Mouse (Mus musculus): ENCODE data around the gene Duox1.
"Not testable (repeated sequence)": the region's sequence is repeated elsewhere in the genome, so short reads cannot be mapped to it uniquely, and the experiment has no call there.

The Duox1 gene

GRCm38 (mm10) chr2:122312722-122313417 is 2.6 kb upstream of the Duox1 start:
- DNase-seq = peak; percentile 70

GRCm38 (mm10) chr2:122313536-122313935 is 1.9 kb upstream of the Duox1 start, which contains the start of gene Duoxa1:
Gene Duoxa1, minus strand, starts transcription at chr2:122313730.
- no peak for DNase-seq

- DNase-seq = no peak
These were observed 1.9 kb downstream of the Duox1 start for GRCm38 (mm10) chr2:122317384-122317783.

DNA sequence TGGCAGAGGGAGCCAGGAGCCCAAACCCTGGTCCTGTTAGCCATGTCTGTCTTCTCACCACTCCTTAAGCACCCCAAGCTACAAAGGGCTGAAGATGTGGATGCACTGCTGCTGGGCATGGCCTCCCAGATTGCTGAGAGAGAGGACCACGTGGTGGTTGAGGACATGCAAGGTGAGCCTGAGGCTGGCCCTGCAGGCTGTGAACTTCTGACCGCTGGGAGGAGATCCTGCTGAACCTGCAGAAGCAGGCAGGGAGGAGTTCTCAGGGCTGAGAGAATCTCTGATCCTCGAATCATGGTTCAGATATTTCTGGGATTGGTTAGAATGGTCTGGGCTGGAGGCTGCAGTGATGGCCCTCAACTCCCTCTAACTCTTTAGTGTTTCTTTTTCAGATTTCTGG is 8.5 kb downstream of the Duox1 start:
- DNase-seq = no peak

GRCm38 (mm10) chr2:122324586-122324985 is 9.1 kb downstream of the Duox1 start:
- no peak for DNase-seq

DNA sequence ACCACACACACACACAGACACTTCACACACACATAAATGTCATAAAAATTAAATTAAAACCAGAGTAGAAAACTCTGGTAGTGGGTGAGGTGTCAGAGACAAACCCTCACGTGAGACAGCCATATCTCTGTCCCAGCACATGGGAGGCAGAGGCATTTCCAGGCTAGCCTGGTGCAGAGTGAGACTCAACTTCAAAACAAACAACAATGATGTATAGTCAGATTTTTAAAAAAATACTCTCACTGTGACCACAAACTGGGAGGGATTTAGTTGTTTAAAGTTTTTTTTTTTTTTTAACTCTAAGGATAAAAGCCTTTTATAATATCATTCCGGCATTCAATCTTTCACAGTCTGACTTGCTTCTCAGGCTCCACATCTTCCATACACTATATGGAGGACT is 9.9 kb downstream of the Duox1 start:
- no peak for DNase-seq

DNA sequence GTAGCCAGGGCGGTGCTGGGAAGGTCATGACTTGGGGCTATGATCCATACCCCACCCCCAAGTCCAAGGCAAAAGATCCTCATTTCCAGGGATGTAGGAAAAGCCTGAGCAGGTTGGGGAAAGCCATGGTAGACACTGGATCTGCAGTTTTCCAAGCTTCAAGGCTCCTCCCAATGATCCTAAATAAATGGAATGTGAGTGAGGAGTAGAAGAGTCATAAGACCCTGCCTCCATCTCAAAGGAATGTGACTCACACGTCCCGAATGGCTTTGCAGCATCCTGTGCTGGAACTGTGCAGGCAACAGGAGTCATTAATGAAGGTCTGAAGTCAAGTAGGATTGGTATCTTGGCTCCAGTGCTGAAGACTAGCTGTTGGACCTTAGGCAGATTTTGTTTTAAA is 12.5 kb downstream of the Duox1 start:
- no peak for DNase-seq

DNA sequence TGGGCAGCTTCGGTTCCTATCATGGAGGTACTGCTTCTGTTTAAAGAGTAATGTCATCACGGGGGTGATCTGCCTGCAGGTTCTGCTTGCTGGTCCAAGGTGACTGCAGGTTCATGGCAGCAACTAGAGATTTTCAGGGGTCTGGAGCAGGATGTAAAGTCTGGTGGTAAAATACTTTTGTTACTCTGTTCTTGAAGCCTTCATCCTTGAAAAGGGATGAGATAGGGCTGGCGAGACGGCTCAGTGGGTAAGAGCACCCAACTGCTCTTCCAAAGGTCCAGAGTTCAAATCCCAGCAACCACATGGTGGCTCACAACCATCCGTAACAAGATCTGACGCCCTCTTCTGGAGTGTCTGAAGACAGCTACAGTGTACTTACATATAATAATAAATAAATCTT is 14.8 kb downstream of the Duox1 start:
- not testable (repeated sequence) for DNase-seq

DNA sequence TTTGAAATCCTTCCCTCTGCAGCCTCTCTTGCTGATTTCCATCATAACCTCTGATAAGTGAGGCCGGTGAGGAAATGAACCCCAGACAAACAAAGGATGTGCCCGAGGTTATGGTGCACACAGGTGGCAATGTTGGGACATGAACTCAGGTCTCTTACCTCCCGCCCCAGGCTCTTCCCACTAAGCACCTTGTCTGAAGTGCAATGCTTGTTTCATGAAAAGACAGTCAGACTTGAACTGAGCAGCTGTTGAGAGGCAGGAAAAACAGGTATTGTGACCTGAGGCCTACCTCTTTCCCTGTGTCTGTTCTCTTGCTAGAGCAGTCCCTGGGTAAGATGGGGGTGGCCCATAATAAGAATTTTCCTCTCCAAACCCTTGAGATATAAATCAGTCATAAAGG is 16.8 kb downstream of the Duox1 start:
- DNase-seq = no peak

DNA sequence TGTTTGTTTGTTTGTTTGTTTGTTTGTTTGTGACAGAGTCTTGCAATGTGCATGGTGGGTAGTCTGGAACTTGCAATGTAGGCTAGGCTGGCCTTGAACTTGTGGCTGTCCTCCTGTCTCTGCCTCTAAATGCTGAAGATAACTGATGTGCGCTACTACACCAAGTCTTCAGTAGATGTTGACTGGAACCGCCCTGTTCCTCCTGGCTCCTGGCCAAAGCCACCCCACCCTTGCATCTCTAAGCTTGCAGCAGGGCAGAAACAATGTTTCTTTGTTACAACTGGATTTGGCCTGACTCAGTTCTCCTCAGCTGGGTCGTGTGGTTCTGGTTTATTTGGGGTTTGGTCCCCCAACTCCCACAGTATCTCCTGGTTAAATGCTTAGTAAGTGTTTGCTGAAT is 18.7 kb downstream of the Duox1 start:
- peak; percentile 44 for DNase-seq

GRCm38 (mm10) chr2:122337291-122337690 is 21.8 kb downstream of the Duox1 start:
- no peak for DNase-seq

GRCm38 (mm10) chr2:122345106-122345893 is 29.8 kb downstream of the Duox1 start:
- no peak for DNase-seq

- DNase-seq = not testable (repeated sequence)
These were observed 30.7 kb downstream of the Duox1 start for GRCm38 (mm10) chr2:122346164-122346563.

GRCm38 (mm10) chr2:122347257-122347656 is 31.8 kb downstream of the Duox1 start:
- DNase-seq = no peak

DNA sequence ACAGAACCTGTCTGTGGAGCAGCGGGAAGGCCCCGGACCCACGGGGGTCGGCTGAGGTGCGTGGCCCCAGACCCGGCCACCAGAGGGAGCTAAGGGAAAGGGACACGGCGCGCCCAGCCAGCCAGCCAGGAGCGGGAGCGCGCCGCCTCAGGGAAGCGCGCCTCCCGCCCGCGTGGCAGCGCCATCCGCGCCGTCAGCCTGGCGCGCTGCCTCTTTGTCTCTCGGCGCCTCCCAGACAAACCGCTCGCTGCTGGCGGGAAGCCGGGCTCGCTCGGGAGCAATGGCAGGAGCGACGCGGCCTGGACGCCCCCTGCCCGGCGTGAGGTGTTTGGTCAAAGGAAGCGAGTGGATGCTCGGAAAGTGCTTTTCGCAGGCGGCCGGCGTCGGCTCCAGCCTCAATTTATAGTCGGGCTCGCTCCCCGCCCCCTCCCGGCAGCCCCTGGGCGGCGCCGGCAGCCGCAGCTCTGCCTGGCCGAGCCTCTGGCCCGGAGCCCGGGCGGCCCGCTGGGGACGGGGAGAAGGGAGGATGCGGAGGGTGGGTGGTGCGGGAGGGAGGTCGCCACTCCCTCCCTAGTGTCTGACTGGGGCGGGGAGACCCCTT is 33.2 kb downstream of the Duox1 start:
- peak; percentile 92 for DNase-seq

- DNase-seq = no peak
These were observed 33.8 kb downstream of the Duox1 start for GRCm38 (mm10) chr2:122349136-122349785.

DNA sequence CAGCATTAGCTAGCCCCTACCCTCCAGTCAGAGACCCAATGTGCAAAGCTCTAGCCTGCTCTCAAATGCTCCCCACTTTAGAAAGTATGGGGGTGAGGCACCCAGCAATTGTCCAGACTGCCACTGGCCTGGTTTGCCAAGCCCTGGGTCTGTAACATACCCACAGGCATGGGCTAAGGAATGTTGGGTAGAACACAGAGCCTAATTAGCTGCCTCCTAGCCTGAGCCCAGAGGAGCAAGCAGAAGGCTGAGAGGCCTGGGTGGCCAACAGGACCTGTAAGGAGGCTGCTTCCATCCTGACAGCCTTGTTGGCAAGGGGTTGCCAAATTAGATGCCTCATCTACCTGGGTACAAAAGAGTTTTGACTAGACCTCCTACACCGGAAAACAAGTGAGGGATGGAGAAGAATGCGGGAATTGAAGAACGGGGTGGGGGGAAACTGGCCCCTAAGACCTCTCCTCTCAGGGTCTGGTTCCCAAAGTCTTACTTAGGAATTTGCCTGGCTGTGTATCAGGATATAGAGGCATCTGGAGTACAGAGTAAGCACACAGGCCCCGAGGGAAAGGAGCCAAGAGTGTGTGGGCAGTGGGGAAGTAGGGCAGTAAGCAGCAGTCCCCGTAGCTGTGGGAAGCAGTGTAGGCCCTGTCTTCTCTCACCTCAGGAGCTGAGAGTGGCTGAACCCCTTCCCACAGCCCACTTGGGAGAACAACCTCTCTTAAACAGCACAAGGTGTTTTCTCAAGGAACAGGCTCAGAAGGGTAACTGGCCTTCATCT is 35.9 kb downstream of the Duox1 start:
- DNase-seq = no peak

DNA sequence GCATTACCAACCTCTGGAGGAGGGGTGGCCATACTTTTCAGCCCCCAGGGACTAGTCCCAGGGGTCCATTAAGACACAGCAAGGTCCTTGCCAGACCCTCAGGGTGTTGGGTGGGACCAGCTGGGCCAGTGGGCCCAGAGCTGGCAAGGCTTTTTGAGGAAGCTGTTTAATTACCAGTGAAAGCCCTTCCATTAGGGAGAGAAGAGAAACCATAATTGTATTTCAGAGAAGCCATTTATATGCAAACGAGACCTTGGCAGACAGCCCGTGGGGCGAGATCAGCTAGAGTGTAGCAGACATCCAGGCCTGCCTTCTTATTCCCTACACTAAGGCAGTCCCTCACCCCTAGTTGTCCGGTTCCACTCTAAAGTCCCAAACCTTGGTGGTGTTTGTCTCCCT is 36.5 kb downstream of the Duox1 start:
- peak; percentile 43 for DNase-seq

DNA sequence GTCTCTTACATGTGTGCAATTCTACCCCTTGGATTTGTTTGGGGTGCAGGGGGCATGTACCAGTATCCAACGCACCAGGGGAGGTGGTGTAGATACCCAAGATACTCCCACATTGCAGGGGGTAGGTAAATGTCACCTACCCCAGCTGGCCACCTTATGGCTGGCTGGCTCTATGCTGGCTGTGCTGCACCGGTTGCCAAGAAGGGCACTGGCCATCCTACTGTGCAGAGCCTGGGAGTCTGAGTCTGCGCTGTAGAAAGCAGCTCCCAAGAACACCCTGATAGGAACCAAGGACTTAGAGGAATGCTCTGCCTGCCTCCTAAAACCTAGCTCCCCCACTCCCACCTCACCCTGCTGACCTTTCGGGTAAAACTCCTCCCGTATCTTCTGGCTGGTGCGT is 37.5 kb downstream of the Duox1 start:
- DNase-seq = no peak

DNA sequence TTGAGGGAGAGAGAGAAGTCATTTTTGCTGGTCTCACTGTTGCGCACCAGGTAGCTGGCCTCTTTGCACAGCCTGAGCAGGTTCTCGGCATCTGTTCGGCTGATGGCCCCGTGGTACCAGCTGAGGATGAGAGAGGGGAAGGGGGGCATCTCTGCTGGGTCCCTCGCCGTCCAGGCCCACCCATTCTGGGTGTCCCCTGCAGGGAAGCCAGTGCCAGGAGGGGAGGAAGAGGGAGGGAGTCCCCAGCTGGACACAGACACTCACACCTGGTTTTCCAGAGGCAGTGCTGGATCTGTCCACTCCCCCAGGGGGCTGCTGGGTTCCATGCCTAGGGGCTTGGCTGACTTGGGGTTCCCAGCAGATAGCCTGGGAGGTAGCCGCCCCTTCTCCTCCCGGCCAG is 38.3 kb downstream of the Duox1 start:
- DNase-seq = no peak

DNA sequence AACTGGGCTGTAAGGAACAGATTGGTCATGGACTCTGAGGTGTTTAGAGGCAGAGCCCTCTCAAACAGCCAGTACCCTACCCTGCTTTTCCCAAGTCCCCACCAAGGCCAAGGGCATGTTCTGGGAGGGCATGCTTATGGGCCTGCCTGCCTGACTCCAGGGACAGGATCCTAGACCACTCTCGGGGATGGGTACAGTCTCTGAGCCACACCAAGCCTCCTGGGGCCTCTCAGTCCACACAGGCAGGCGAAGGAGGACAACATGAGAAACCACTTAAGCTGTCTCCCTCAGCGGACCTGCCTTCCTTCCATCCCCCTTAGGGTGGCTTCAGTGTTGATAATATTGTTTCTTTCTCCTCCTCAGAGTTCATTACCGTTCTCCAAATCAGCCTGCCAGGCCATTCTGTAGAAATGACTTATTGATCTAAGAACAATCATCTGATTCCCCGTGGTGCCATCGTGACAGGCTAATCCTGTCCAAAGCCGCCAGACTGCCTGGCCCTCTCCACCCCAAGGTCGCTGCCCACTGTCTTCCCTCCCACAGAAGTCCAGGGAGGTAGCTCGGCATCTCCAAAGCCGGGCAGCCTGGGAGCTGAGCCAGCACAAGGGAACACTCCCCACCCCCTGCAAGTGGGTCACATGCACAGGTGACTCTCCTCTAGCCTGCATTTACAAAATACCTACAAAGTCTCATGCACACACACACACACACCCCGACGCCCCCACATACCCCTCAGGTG is 38.9 kb downstream of the Duox1 start:
- no peak for DNase-seq

DNA sequence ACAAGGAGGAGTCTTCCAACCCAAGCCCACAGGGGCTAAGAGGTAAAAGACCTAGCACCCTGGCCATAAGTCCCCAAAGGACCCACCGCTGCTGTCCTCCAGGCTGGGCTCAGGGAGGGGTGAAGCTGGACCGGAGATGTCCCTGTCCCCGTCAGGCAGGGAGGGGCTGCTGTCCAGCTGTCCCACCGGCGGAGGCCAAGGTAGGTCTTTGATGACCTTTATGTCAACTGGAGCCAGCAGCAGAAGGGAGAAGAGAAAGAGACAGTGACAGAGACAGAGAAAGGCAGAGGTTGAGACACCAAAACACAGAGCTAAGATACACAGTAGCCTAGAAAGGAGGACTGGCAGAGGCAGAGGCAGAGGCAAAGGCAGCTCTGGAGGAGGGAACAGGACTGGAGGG is 39.9 kb downstream of the Duox1 start:
- DNase-seq = no peak

Measured in lung, postnatal 10 days (tissue).